Mouse (Mus musculus): ENCODE measurements around the gene Msl2.

DNA sequence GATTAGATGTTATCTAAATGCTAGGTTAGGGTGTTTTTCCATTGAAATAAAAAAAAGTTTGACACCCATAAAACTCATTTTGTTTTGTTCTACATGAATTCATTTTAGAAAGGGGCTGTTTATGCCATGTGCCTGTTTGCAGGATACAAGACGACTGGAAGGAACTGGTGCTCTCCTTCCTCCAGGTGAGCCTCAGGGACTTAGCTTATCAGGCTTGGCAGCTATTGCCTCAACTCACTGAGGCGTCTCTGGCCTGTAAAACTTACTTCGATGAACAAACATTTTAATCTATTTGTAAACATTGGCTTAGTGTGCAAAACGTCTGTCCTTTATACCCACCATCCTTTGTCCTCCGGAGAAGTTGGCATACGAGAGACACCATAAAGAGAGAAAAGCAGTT, 21.2 kb upstream of the Msl2 start:
- TF ChIP-seq TCF12 (IDR thresholded peaks at IDR 0.05; ENCODE audit: low read depth, low read length), result no peak
- TF ChIP-seq POLR2A (IDR thresholded peaks at IDR 0.05; ENCODE audit: low read depth, low read length), result no peak
- no peak for TF ChIP-seq CTCF (conservative IDR thresholded peaks at IDR 0.05 in 1 of 2, IDR thresholded peaks at IDR 0.05 in 1 of 2; ENCODE audit: low read depth in 2 of 2, low read length in 2 of 2)
- TF ChIP-seq JUND (conservative IDR thresholded peaks at IDR 0.05; ENCODE audit: low read depth, low read length), result no peak

Measured in CH12.LX (cell line).